Mouse (Mus musculus): ENCODE results near the gene 1700028J19Rik. TPM values are rescaled to one million over a fixed set of nuclear protein-coding genes. Genes with fewer than 3 reads are reported as not detected.
"Not testable (repeated sequence)": the region's sequence is repeated elsewhere in the genome, so short reads cannot be mapped to it uniquely, and the experiment has no call there.

Gene 1700028J19Rik
- polyA plus RNA-seq, 1 experiment from 2014 or later: 1.1 TPM

DNA sequence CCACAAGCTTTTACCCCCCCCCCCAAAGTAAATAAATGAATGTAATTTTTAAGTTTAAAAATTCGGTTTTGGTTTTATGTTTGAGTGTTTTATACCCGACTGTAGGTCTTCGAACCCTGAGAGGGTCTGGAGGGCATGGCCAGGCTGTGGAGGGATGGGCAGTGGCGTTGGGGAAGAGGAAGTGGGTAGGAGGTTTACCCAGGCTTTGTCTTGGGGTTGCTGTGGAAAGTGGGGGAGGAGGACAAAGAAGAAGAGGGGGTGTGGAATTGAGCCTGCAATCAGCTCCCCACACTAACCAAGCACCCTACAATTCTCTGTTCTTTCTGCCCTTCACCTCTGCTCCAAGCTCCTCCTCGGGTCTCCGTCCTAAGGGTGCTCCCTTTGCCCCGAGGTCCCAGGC lies 26.1 kb upstream of the 1700028J19Rik start:
- Histone ChIP-seq H3K4me2 (no peak overlapping the region), H3K27ac (replicated peaks) (no peak overlapping the region), H3K9me3 (no peaks in the 10 kb centered on the region), H3K4me1 (replicated peaks) (no peaks in the 10 kb centered on the region), H3K9ac (no peak overlapping the region), H3K36me3 (no peaks in the 10 kb centered on the region), H3K4me3 (no peak overlapping the region), H3K27me3 (0 out of 2 replicates have a peak, but pooled peaks cover 4% of the 10 kb centered on the region)
- ATAC-seq (ENCODE audit: low FRiP score, low read depth): no peak
- WGBS: 87% methylated on average over 7 of the region's 7 CpGs

DNA sequence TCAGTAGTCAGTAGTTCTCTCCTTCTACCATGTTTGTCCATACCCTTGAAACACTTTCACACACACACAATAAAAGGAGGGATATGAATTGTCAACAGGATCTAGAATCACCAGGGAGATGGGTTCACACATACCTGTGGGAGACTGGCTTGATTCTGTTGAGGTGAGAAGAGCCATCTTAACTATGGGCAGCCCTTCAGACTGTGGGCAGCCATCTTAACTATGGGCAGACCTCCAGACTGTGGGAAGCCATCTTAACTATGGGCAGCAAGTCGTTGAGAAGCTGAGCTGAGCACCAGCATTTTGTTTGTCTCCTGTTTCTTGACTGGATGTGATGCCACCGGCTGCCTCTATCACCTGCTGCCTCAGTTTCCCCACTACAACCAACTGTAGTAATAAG lies 24.8 kb upstream of the 1700028J19Rik start:
- Histone ChIP-seq H3K27me3 (0 out of 2 replicates have a peak, but pooled peaks cover 4% of the 10 kb centered on the region), H3K9ac (no peak overlapping the region), H3K4me2 (no peak overlapping the region), H3K36me3 (no peaks in the 10 kb centered on the region), H3K4me3 (no peak overlapping the region), H3K9me3 (no peaks in the 10 kb centered on the region), H3K27ac (replicated peaks) (no peak overlapping the region), H3K4me1 (replicated peaks) (no peaks in the 10 kb centered on the region)
- WGBS: 78% methylated on average over 2 of the region's 2 CpGs
- ATAC-seq (ENCODE audit: low FRiP score, low read depth): no peak

DNA sequence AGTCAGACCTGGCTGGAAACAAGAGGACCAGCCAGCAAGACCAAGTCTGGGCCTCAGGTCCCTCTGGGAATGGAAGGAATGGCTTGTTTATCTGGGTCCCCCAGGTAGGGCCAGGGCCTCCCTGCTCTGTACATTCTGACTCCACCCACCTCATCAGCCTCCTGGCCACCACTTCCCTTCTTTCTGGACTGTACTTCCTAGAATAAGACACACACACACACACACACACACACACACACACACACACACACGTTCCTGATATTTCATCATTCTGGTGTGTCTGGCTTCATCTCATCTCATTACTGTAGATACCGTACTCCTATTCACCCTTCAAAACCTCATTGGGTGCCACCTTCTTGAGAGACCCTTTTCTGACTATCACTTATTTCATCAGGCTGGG lies 22.9 kb upstream of the 1700028J19Rik start:
- Histone ChIP-seq H3K27me3 (0 out of 2 replicates have a peak, but pooled peaks cover 4% of the 10 kb centered on the region), H3K9me3 (no peaks in the 10 kb centered on the region), H3K27ac (replicated peaks) (no peak overlapping the region), H3K36me3 (no peaks in the 10 kb centered on the region), H3K4me1 (replicated peaks) (no peaks in the 10 kb centered on the region), H3K9ac (no peak overlapping the region), H3K4me3 (no peak overlapping the region), H3K4me2 (no peak overlapping the region)
- WGBS: 84% methylated on average over 2 of the region's 2 CpGs
- no peak for ATAC-seq (ENCODE audit: low FRiP score, low read depth)

DNA sequence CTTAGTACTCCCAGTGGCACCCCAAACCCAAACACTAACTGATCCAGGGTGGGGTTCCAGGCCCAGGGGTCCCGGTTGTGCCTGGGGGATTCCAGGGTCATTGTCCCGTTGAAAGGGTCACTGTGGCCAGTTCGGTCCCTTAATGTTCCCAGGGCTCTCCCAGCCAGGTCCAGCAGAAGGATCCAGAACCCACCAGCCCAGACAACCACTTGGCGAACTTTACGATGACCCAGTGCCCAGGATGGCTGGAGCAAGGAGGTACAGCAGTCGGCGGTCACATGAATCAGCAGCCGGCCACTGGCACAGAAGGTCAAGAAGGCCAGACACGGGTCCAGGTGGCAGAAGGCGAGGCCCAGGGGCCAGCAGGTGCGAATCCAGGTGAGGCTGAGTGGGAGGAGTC lies 21.6 kb upstream of the 1700028J19Rik start:
- WGBS: 88% methylated on average over 11 of the region's 11 CpGs
- H3K27ac ChIP-seq (replicated peaks): no peak overlapping the region
- no peak for ATAC-seq (ENCODE audit: low FRiP score, low read depth)
- H3K9me3 ChIP-seq: no peaks in the 10 kb centered on the region
- no peaks in the 10 kb centered on the region for H3K27me3 ChIP-seq
- H3K4me2 ChIP-seq: no peak overlapping the region
- H3K36me3 ChIP-seq: no peaks in the 10 kb centered on the region
- H3K4me3 ChIP-seq: no peak overlapping the region
- H3K9ac ChIP-seq: no peak overlapping the region
- H3K4me1 ChIP-seq (replicated peaks): peaks cover 5% of the 10 kb centered on the region

DNA sequence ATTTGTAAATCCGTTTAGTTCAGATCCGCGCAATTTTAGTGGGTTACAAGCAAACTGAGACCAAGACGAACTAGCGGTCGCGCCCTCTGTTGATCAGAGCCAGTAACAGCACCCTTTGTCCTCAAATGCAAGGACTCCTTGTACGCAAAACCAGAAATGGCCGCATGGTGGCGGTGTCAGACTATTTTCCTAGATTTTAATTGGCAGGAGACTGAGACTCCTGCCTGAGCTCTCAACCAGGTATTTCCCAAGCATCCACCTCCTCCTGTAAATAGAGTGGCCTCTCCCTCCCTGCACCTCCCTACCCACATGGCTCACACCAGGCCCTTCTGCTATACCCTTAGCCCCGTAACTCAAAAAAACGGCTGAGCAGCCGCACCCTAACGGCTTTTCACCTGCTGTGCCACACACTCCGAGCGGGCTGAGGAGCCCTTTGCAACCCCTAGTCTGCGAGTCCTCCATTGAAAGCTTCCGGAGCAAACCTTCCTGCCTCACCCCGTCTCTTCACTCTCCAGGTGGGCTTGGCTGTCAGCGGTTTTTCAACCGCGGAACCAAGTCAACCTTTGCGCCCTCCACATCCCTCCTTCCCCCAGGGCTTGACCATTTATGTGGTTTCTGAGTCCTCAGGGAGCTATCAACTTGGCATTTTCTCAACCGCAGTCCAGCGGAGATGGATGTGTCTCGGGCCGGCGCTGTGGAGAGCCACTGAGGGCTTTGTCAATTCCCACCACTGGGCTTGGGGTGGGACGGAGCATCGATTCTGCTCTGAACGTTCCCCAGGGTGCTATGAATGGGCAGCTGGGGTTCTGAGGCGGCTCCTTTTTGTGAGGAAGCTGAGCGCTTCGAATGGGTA lies 16.5 kb upstream of the 1700028J19Rik start:
- H3K27ac ChIP-seq (replicated peaks): peak overlapping the region; percentile 76
- WGBS: under 1% methylated on average over 34 of the region's 34 CpGs
- 0 out of 2 replicates have a peak, but pooled peaks cover 4% of the 10 kb centered on the region for H3K27me3 ChIP-seq
- peak; percentile 87 for ATAC-seq (ENCODE audit: low FRiP score, low read depth)
- H3K9ac ChIP-seq: peak overlapping the region; percentile 51
- H3K36me3 ChIP-seq: no peaks in the 10 kb centered on the region
- H3K9me3 ChIP-seq: no peaks in the 10 kb centered on the region
- H3K4me3 ChIP-seq: peak overlapping the region; percentile 38
- H3K4me1 ChIP-seq (replicated peaks): peaks cover 8% of the 10 kb centered on the region
- H3K4me2 ChIP-seq: peak overlapping the region; percentile 78

DNA sequence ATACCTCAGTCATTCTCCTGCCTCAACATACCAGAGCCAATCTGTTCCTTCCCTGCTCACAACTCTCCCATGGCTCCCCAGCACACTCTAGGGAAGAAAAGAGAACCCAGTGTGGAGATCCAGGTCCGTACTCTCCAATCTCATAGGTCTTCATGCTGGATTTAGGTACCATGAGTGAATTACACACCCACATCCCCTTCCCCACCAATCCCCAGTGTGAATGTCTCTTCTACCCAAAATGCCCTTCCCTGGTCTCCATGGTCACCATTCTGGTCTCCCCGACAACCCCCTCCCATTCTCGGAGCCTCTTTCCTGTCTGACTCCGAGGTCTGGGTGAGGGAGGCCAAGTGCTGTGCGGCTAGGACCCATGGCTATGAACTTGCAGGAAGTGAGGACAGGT lies 14.7 kb upstream of the 1700028J19Rik start, which contains the start of gene Gm15517:
TSS of gene Gm15517 (plus strand) at position 301 of the 400 bp plus-strand sequence.
- 35% methylated on average over 5 of the region's 5 CpGs for WGBS
- no peaks in the 10 kb centered on the region for H3K36me3 ChIP-seq
- H3K4me2 ChIP-seq: no peak within 1 kb of the TSS
- H3K27me3 ChIP-seq: 0 out of 2 replicates have a peak, but pooled peaks cover 4% of the 10 kb centered on the region
- H3K27ac ChIP-seq (replicated peaks): no peak within 1 kb of the TSS
- no peak within 1 kb of the TSS for H3K9ac ChIP-seq
- H3K4me1 ChIP-seq (replicated peaks): peaks cover 8% of the 10 kb centered on the region
- H3K9me3 ChIP-seq: no peaks in the 10 kb centered on the region
- ATAC-seq (ENCODE audit: low FRiP score, low read depth): no peak
- H3K4me3 ChIP-seq: no peak within 1 kb of the TSS

DNA sequence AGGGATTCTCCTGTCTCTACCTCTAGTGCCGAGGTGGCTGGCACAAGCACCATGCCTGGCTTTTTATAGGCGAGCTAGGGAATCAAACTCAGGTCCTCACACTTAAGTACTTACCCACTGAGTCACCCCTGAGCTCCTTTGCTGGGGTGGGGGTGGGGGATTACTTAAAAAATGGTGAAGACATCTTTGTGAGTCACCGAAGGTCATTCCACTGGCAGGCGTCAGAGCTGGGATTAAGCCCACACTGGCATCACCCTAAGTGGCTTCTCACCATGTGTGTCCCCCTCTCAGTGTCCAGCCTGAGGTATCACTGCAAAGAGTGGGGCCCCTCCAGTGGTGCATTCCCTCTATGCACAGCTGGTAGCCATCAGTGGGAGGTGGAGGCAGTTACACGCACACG lies 13.9 kb upstream of the 1700028J19Rik start:
- 81% methylated on average over 6 of the region's 6 CpGs for WGBS
- H3K4me1 ChIP-seq (replicated peaks): peaks cover 8% of the 10 kb centered on the region
- H3K9me3 ChIP-seq: no peaks in the 10 kb centered on the region
- no peak overlapping the region for H3K4me2 ChIP-seq
- H3K9ac ChIP-seq: no peak overlapping the region
- H3K4me3 ChIP-seq: no peak overlapping the region
- no peak overlapping the region for H3K27ac ChIP-seq (replicated peaks)
- H3K36me3 ChIP-seq: no peaks in the 10 kb centered on the region
- no peak for ATAC-seq (ENCODE audit: low FRiP score, low read depth)
- H3K27me3 ChIP-seq: 0 out of 2 replicates have a peak, but pooled peaks cover 4% of the 10 kb centered on the region

DNA sequence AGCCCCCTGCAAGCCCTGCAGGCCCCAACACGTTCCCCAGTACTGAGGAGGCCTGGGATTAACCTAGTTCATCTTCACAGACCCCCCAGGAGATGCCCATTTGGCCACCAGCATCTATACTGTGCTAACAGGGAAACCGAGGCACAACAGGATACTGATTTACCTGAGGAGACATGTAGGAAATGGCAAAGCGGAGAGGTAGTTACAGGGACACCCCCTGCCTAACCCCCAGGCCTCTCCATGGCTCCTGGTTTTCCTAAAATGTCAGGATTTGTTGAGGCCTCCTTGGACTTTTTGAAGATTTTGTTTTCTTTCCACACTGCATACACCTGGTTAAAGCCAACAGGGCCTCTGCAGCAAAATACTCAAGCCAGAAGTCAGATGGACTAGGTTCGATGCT lies 10.8 kb upstream of the 1700028J19Rik start, which contains the start of gene Acp4:
TSS of gene Acp4 (minus strand) at position 101 of the 400 bp plus-strand sequence.
- H3K9ac ChIP-seq: no peak within 1 kb of the TSS
- peaks cover 9% of the 10 kb centered on the region for H3K36me3 ChIP-seq
- H3K9me3 ChIP-seq: no peaks in the 10 kb centered on the region
- no peak within 1 kb of the TSS for H3K4me2 ChIP-seq
- no peak within 1 kb of the TSS for H3K27ac ChIP-seq (replicated peaks)
- H3K27me3 ChIP-seq: 0 out of 2 replicates have a peak, but pooled peaks cover 4% of the 10 kb centered on the region
- ATAC-seq (ENCODE audit: low FRiP score, low read depth): no peak
- H3K4me1 ChIP-seq (replicated peaks): 0 out of 2 replicates have a peak, but pooled peaks cover 4% of the 10 kb centered on the region
- H3K4me3 ChIP-seq: no peak within 1 kb of the TSS
- WGBS: 80% methylated on average over 4 of the region's 4 CpGs

DNA sequence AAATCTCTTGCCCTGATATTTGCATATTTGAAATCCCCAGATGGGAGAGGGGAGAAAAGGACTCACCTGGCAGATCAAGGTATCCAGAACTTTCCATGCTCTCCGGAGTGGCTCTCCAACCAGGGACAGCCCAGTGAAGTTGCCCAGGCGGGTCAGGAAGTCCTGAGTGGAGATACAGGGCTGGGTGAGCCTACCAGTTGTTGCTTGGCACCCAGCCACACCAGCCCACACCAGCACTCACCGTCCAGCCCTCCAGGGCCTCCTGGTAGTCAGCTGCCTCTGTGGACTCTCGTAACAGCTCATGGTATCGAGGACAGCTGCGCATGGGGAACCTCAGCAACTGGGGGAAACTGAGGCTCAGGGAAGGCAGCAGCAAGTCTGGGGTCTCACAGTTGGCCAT lies 8.4 kb upstream of the 1700028J19Rik start:
- H3K27ac ChIP-seq (replicated peaks): no peak overlapping the region
- H3K9ac ChIP-seq: no peak overlapping the region
- H3K4me1 ChIP-seq (replicated peaks): peaks cover 7% of the 10 kb centered on the region
- H3K27me3 ChIP-seq: no peaks in the 10 kb centered on the region
- no peaks in the 10 kb centered on the region for H3K9me3 ChIP-seq
- 82% methylated on average over 6 of the region's 6 CpGs for WGBS
- no peak overlapping the region for H3K4me3 ChIP-seq
- peaks cover 22% of the 10 kb centered on the region for H3K36me3 ChIP-seq
- no peak for ATAC-seq (ENCODE audit: low FRiP score, low read depth)
- H3K4me2 ChIP-seq: no peak overlapping the region

DNA sequence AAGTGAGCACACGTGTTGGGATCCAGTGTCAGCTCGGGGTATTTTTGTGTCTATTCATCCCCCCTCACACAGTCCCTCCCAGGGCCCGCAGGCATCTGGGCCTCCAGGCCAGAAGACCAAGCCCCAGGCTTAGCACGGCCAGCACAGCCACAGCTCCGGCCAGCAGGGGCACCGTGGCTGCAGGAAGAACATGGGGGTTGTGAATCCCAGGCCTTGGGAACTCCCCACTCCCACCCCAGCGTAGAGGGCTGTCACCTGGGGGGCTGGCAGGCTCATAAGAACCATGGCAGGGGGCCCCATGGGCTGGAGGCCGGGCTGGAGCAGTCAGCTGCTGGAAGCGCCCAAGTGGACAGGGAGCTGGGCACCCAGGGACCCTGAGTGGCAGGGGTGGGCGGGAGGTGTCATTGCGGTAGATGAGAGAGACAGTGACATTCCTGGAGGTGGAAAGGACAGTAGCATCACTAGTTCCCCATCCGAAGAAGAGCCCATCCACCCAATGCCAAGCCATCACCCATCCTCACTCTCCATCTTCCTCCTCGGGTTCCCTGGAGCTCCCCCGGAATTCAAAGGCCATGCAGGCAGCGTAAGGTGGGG lies 6.6 kb upstream of the 1700028J19Rik start:
- H3K4me2 ChIP-seq: no peak overlapping the region
- no peak overlapping the region for H3K27ac ChIP-seq (replicated peaks)
- ATAC-seq (ENCODE audit: low FRiP score, low read depth): no peak
- H3K4me3 ChIP-seq: no peak overlapping the region
- H3K9me3 ChIP-seq: no peaks in the 10 kb centered on the region
- 67% methylated on average over 15 of the region's 15 CpGs for WGBS
- H3K36me3 ChIP-seq: peaks cover 40% of the 10 kb centered on the region
- H3K9ac ChIP-seq: no peak overlapping the region
- no peaks in the 10 kb centered on the region for H3K27me3 ChIP-seq
- peaks cover 24% of the 10 kb centered on the region for H3K4me1 ChIP-seq (replicated peaks)

DNA sequence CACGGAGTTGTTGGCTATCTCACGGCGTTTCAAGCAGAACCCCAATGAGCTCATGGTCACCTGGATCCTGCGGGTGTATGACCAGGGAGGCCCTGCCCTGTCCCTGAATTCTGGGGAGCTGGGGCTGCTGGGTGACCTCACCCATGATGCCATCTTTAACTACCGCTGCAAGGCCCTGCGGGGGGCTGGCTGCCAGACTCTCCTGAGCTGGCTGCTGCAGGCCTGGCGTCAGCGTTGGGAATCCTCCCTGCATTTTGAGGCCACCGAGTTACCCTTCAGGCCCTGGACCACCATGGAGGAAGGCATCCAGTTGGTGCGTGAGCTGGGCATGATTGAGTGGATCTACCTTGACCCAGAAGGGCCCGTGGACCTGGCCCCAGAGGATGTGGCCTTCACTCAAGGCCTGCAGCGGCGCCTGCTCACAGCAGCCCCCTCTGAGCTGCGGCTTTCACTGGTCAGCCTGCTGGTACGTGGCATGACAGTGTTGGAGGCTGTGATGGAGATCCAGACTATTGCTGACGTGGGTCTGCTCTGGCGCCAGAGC lies 4.3 kb upstream of the 1700028J19Rik start:
- H3K9ac ChIP-seq; H3K9me3 ChIP-seq; H3K4me3 ChIP-seq; H3K4me2 ChIP-seq; H3K27ac ChIP-seq (replicated peaks); H3K27me3 ChIP-seq; ATAC-seq (ENCODE audit: low FRiP score, low read depth): not testable (repeated sequence)
- Histone ChIP-seq H3K36me3 (peaks cover 41% of the 10 kb centered on the region), H3K4me1 (replicated peaks) (peaks cover 32% of the 10 kb centered on the region)
- WGBS: 91% methylated on average over 17 of the region's 17 CpGs

DNA sequence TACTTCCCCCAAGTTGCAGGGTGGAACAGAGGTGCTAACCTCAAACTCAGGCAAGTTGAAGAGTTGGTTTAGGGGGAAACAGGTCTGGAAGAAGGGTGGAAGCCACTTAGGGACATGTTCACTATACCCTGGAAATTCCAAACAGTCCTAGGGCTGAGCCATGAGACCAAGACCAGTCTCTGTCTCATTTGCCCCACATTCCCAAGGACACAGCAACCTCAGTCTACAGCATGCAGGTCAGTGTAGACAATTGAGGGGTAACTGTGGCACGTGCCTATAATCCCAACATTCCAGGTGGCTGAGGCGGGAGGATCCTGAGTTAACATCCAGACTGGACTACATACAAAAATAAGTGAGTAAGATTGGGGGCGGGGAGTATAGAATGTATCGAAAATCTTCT lies 2.8 kb upstream of the 1700028J19Rik start:
- H3K27me3 ChIP-seq: no peaks in the 10 kb centered on the region
- peaks cover 38% of the 10 kb centered on the region for H3K4me1 ChIP-seq (replicated peaks)
- H3K36me3 ChIP-seq: peaks cover 41% of the 10 kb centered on the region
- no peak for ATAC-seq (ENCODE audit: low FRiP score, low read depth)
- H3K4me2 ChIP-seq: no peak overlapping the region
- no peak overlapping the region for H3K27ac ChIP-seq (replicated peaks)
- H3K9ac ChIP-seq: no peak overlapping the region
- no peak overlapping the region for H3K4me3 ChIP-seq
- H3K9me3 ChIP-seq: no peaks in the 10 kb centered on the region
- WGBS: 95% methylated on average over 4 of the region's 4 CpGs

Data from hindbrain, embryonic 15.5 days (tissue).